Mouse (Mus musculus) forebrain, embryonic 14.5 days (tissue): ENCODE results near the gene B130006D01Rik. TPM values are rescaled to one million over a fixed set of nuclear protein-coding genes. Genes with fewer than 3 reads are reported as not detected.

Source experiments
- ATAC-seq: fragments of 200-750 bp; cut with Nextera tagmentation; 2 replicates; pipeline ENCODE4 v1.8.0; 2017; ENCODE audit warnings: mild to moderate bottlenecking, moderate library complexity
- DNase-seq: peaks from one replicate; pipeline ENCODE4 v3.0.0-alpha.2; 2015; ENCODE audit warnings: low spot score
- H3K27ac ChIP-seq: fragments of 300-500 bp; sonication (generic); 2 replicates; pipeline ENCODE4 v1.5.1; 2014; ENCODE audit warnings: low read depth, mild to moderate bottlenecking, control low read depth, low read length, moderate library complexity
- H3K27me3 ChIP-seq: fragments of 300-500 bp; sonication (generic); replicated peaks from 2 replicates; pipeline ENCODE4 v1.6.1; 2014; ENCODE audit warnings: low read length, control low read depth, mixed read lengths; ENCODE audit not compliant: control insufficient read depth, insufficient read depth
- H3K36me3 ChIP-seq: fragments of 300-500 bp; sonication (generic); 2 replicates; pipeline ENCODE4 v1.6.1; 2014; ENCODE audit warnings: low read length, control low read depth; ENCODE audit not compliant: control insufficient read depth, insufficient read depth
- H3K4me1 ChIP-seq: fragments of 300-500 bp; sonication (generic); 2 replicates; pipeline ENCODE4 v1.6.1; 2014; ENCODE audit warnings: antibody characterized with exemption, low read length, control low read depth; ENCODE audit not compliant: control insufficient read depth, insufficient read depth
- H3K4me2 ChIP-seq: fragments of 300-500 bp; sonication (generic); 2 replicates; pipeline ENCODE4 v1.6.1; 2014; ENCODE audit warnings: mild to moderate bottlenecking, control low read depth, low read length
- H3K4me3 ChIP-seq: fragments of 300-500 bp; sonication (generic); 2 replicates; pipeline ENCODE4 v1.5.1; 2014; ENCODE audit warnings: low read depth, low read length, control low read depth
- H3K9ac ChIP-seq: fragments of 300-500 bp; sonication (generic); 2 replicates; pipeline ENCODE4 v1.6.1; 2014; ENCODE audit warnings: mild to moderate bottlenecking, low read length, control low read depth, moderate library complexity
- H3K9me3 ChIP-seq: fragments of 300-500 bp; sonication (generic); replicated peaks from 2 replicates; pipeline ENCODE4 v1.6.1; 2016; ENCODE audit warnings: low read length, control low read depth, mixed read lengths; ENCODE audit not compliant: control insufficient read depth
- WGBS: fragments of 180-500 bp; shearing (Covaris S2); extraction: QIAGEN DNeasy Blood & Tissue Kit; methylation state at CpG from one replicate; pipeline ENCODE4 v1.1.7; 2014; 5-methylcytosine and 5-hydroxymethylcytosine counted together
- polyA plus RNA-seq: library from polyadenylated mRNA; unstranded; fragments of >200 nt; fragmentation: Nextera tagmentation; extraction: Ambion mirVana; gene quantifications from 2 replicates; pipeline ENCODE4 v1.2.1, GENCODE M21; 2014

B130006D01Rik gene
- polyA plus RNA-seq, 1 experiment from 2014 or later: 0.43 TPM

DNA sequence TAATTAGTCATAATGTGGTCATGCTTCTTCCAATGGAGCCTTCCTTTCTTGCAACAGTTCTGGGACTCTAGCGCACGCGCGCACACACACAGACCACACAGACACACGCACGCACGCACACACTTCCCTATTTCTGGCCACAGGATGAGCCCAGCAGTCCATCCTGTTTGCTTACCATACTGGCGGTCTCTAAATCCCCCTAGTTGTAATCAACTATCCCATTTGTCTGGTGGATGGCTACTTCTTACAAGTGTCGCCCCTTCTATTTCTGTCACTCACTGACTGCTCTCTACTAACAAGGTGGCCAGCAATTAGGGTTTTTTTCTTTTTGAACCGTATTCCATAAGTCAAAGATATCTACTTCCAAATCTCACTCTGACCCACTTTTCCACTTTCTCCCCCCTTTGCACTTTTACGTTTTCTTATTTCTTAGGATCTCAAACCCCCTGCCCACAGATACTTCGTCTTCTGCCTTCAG, 11.3 kb upstream of the B130006D01Rik start:
- no peaks in the 10 kb centered on the region for H3K27me3 ChIP-seq
- no peaks in the 10 kb centered on the region for H3K9me3 ChIP-seq
- 30% methylated on average over 12 of the region's 12 CpGs for WGBS
- peak overlapping the region; percentile 88 for H3K4me2 ChIP-seq
- H3K27ac ChIP-seq: peak overlapping the region; percentile 98
- no peaks in the 10 kb centered on the region for H3K36me3 ChIP-seq
- ATAC-seq: peak; percentile 18
- DNase-seq: no peak
- H3K4me1 ChIP-seq: peaks cover 14% of the 10 kb centered on the region
- H3K4me3 ChIP-seq: peak overlapping the region; percentile 92
- H3K9ac ChIP-seq: peak overlapping the region; percentile 96; the same call in 1 of the 2 replicates

- WGBS: under 1% methylated on average over 58 of the region's 103 CpGs
- H3K4me2 ChIP-seq: peak within 1 kb of the TSS; percentile 88
- DNase-seq (peak; percentile 93), ATAC-seq (peak; percentile 90)
- no peaks in the 10 kb centered on the region for H3K9me3 ChIP-seq
- H3K27me3 ChIP-seq: no peaks in the 10 kb centered on the region
- H3K4me3 ChIP-seq: peak within 1 kb of the TSS; percentile 92
- H3K27ac ChIP-seq: peak within 1 kb of the TSS; percentile 98
- peak within 1 kb of the TSS; percentile 96 for H3K9ac ChIP-seq
- H3K4me1 ChIP-seq: peaks cover 14% of the 10 kb centered on the region
- no peaks in the 10 kb centered on the region for H3K36me3 ChIP-seq
These were observed 10.7 kb upstream of the B130006D01Rik start, which contains the start of gene Zfp652 for GRCm38 (mm10) chr11:95712563-95713224. Gene Zfp652 (plus strand): TSS chr11:95712673.

- Histone ChIP-seq H3K27ac (peak overlapping the region; percentile 98), H3K4me1 (peaks cover 14% of the 10 kb centered on the region), H3K4me3 (peak overlapping the region; percentile 92), H3K36me3 (no peaks in the 10 kb centered on the region), H3K4me2 (peak overlapping the region; percentile 88), H3K9me3 (no peaks in the 10 kb centered on the region), H3K9ac (peak overlapping the region; percentile 96), H3K27me3 (no peaks in the 10 kb centered on the region)
- DNase-seq (no peak), ATAC-seq (peak; percentile 73)
- WGBS: 0% methylated on average over 24 of the region's 49 CpGs
These were observed 10.1 kb upstream of the B130006D01Rik start for GRCm38 (mm10) chr11:95713225-95713810.

- Histone ChIP-seq H3K4me2 (peak overlapping the region; percentile 88), H3K4me1 (peaks cover 14% of the 10 kb centered on the region), H3K4me3 (peak overlapping the region; percentile 92), H3K27me3 (no peaks in the 10 kb centered on the region), H3K27ac (peak overlapping the region; percentile 98), H3K36me3 (no peaks in the 10 kb centered on the region), H3K9ac (peak overlapping the region; percentile 96), H3K9me3 (no peaks in the 10 kb centered on the region)
- WGBS: 1% methylated on average over 13 of the region's 13 CpGs
- ATAC-seq (peak; percentile 14; the same call in 1 of the 2 replicates), DNase-seq (peak; percentile 50)
These were observed 9.6 kb upstream of the B130006D01Rik start for GRCm38 (mm10) chr11:95713811-95714241.

DNA sequence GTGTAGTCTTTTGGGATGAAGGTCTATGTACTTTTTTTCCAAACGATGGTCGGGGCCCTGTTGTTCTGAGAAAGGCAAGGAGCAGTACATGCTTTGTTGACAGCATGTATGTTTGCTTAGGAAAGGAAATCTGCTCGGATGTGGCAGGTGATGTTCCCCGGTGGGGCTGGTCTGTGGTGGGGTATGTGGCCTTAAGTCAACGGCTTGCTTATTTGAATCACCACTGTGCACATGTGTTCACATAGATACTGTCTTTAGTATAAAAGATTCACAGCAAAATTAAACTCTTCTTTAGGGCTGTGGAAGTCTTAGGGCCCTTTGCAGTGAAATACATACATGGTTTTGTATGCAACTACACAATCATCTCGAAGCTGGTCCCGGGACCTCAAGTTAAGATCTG, 9.0 kb upstream of the B130006D01Rik start:
- ATAC-seq (no peak), DNase-seq (no peak)
- peak overlapping the region; percentile 96 for H3K9ac ChIP-seq
- H3K9me3 ChIP-seq: no peaks in the 10 kb centered on the region
- no peaks in the 10 kb centered on the region for H3K36me3 ChIP-seq
- whole genome bisulfite sequencing: 44% methylated on average over 7 of the region's 7 CpGs
- H3K4me1 ChIP-seq: peaks cover 14% of the 10 kb centered on the region
- H3K4me3 ChIP-seq: peak overlapping the region; percentile 92
- H3K27me3 ChIP-seq: no peaks in the 10 kb centered on the region
- H3K27ac ChIP-seq: no peak overlapping the region
- peak overlapping the region; percentile 88 for H3K4me2 ChIP-seq

DNA sequence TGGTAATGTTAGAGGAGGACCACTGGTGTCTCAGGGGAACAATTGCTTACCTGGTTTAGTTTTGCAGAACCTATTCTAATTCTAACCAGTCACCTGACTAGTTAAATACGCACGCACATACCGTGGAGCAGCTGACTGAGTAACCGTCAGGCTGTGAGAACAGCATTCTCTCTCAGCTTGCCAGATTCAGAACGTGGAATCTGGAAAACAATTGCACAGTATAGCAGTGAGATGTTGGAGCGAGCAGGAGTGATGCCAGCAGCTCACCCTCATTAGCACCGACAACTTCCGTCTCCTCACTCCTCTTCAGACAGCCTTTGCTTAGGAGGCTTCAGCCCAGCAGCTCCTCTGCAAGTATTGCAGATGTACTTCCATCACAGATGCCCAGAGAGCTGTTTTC, 7.3 kb upstream of the B130006D01Rik start:
- no peak overlapping the region for H3K4me3 ChIP-seq
- H3K36me3 ChIP-seq: no peaks in the 10 kb centered on the region
- H3K9ac ChIP-seq: peak overlapping the region; percentile 32; the same call in 1 of the 2 replicates
- no peaks in the 10 kb centered on the region for H3K27me3 ChIP-seq
- no peaks in the 10 kb centered on the region for H3K9me3 ChIP-seq
- no peak overlapping the region for H3K27ac ChIP-seq
- 48% methylated on average over 8 of the region's 8 CpGs for WGBS
- DNase-seq: peak; percentile 5
- no peak overlapping the region for H3K4me2 ChIP-seq
- ATAC-seq: no peak
- peaks cover 14% of the 10 kb centered on the region for H3K4me1 ChIP-seq

- no peak for ATAC-seq
- DNase-seq: no peak
- no peak overlapping the region for H3K9ac ChIP-seq
- 94% methylated on average over 3 of the region's 3 CpGs for whole genome bisulfite sequencing
- H3K27me3 ChIP-seq: no peaks in the 10 kb centered on the region
- no peak overlapping the region for H3K27ac ChIP-seq
- H3K36me3 ChIP-seq: no peaks in the 10 kb centered on the region
- no peaks in the 10 kb centered on the region for H3K9me3 ChIP-seq
- no peak overlapping the region for H3K4me3 ChIP-seq
- H3K4me2 ChIP-seq: no peak overlapping the region
- H3K4me1 ChIP-seq: peaks cover 11% of the 10 kb centered on the region
These were observed 4.0 kb upstream of the B130006D01Rik start for GRCm38 (mm10) chr11:95719356-95719755.

- Histone ChIP-seq H3K27me3 (no peaks in the 10 kb centered on the region), H3K9me3 (no peaks in the 10 kb centered on the region), H3K4me3 (no peak overlapping the region), H3K27ac (no peak overlapping the region), H3K4me2 (no peak overlapping the region), H3K4me1 (no peaks in the 10 kb centered on the region), H3K9ac (no peak overlapping the region), H3K36me3 (no peaks in the 10 kb centered on the region)
- DNase-seq (no peak), ATAC-seq (no peak)
- 94% methylated on average over 4 of the region's 4 CpGs for WGBS
These were observed 1.1 kb downstream of the B130006D01Rik start for GRCm38 (mm10) chr11:95724466-95724865.

DNA sequence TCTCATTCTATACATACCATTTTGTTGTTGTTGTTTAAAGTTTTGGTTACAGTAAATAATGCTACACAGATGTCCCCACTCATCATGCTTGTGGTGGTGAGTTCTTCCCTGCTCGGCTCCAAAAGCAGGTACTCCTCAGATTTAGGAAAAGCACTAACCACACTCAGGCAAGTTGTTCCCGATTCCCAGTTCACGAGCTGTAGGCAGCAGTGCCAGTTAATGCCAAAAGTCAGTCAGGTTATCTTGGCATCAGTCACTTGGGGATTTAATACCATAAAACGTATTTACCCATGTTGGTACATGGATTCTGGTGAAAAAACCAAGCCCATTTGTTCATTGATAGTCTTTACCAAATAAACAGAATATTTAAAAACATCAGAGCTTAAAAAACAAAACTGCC, 2.8 kb downstream of the B130006D01Rik start:
- H3K4me2 ChIP-seq: no peak overlapping the region

More for the DNA sequence above, 2.8 kb downstream of the B130006D01Rik start:
- H3K27me3 ChIP-seq: no peaks in the 10 kb centered on the region
- no peak for DNase-seq
- WGBS: 77% methylated on average over 4 of the region's 4 CpGs
- no peak overlapping the region for H3K27ac ChIP-seq
- H3K9ac ChIP-seq: no peak overlapping the region
- no peak for ATAC-seq
- H3K4me3 ChIP-seq: no peak overlapping the region
- H3K36me3 ChIP-seq: no peaks in the 10 kb centered on the region
- H3K4me1 ChIP-seq: no peaks in the 10 kb centered on the region
- H3K9me3 ChIP-seq: no peaks in the 10 kb centered on the region
